Mouse (Mus musculus): ENCODE measurements around the gene Fbxl19. TPM values are rescaled to one million over a fixed set of nuclear protein-coding genes. Genes with fewer than 3 reads are reported as not detected.

The Fbxl19 gene
- polyA plus RNA-seq, 1 experiment from 2014 or later, result 2.9 TPM

GRCm38 (mm10) chr7:127709261-127709979, 34.9 kb upstream of the Fbxl19 start:
- Histone ChIP-seq H3K27ac (replicated peaks) (peak overlapping the region; percentile 89; the same call in 1 of the 2 replicates), H3K9ac (peak overlapping the region; percentile 71; the same call in 1 of the 2 replicates)

GRCm38 (mm10) chr7:127711031-127711430, 33.3 kb upstream of the Fbxl19 start:
- H3K4me3 ChIP-seq (replicated peaks), result no peak overlapping the region
- no peak for ATAC-seq (ENCODE audit: insufficient read depth)
- H3K36me3 ChIP-seq (replicated peaks), result peaks cover 4% of the 10 kb centered on the region; the same call in 1 of the 2 replicates
- WGBS (ENCODE audit: insufficient replicate concordance), result 75% methylated on average over 3 of the region's 3 CpGs
- no peak overlapping the region for H3K4me2 ChIP-seq
- no peak overlapping the region for H3K9ac ChIP-seq
- H3K4me1 ChIP-seq (replicated peaks), result peaks cover 55% of the 10 kb centered on the region
- H3K9me3 ChIP-seq (replicated peaks), result no peaks in the 10 kb centered on the region
- peaks cover under 1% of the 10 kb centered on the region; the same call in 1 of the 2 replicates for H3K27me3 ChIP-seq
- peak overlapping the region; percentile 10 for H3K27ac ChIP-seq (replicated peaks)

More at GRCm38 (mm10) chr7:127709261-127709979, 34.9 kb upstream of the Fbxl19 start:
- WGBS (ENCODE audit: insufficient replicate concordance), result 55% methylated on average over 5 of the region's 5 CpGs
- no peaks in the 10 kb centered on the region for H3K27me3 ChIP-seq
- H3K36me3 ChIP-seq (replicated peaks), result peaks cover 12% of the 10 kb centered on the region; the same call in 1 of the 2 replicates
- peak overlapping the region; percentile 97 for H3K4me2 ChIP-seq
- peaks cover 59% of the 10 kb centered on the region for H3K4me1 ChIP-seq (replicated peaks)
- no peaks in the 10 kb centered on the region for H3K9me3 ChIP-seq (replicated peaks)
- no peak for ATAC-seq (ENCODE audit: insufficient read depth)
- H3K4me3 ChIP-seq (replicated peaks), result peak overlapping the region; percentile 76

GRCm38 (mm10) chr7:127711456-127711855, 32.9 kb upstream of the Fbxl19 start:
- Histone ChIP-seq H3K27ac (replicated peaks) (peak overlapping the region; percentile 10), H3K9me3 (replicated peaks) (no peaks in the 10 kb centered on the region), H3K27me3 (peaks cover 5% of the 10 kb centered on the region; the same call in 1 of the 2 replicates), H3K9ac (no peak overlapping the region), H3K4me3 (replicated peaks) (no peak overlapping the region), H3K4me1 (replicated peaks) (peaks cover 55% of the 10 kb centered on the region), H3K36me3 (replicated peaks) (no peaks in the 10 kb centered on the region), H3K4me2 (no peak overlapping the region)
- 51% methylated on average over 3 of the region's 3 CpGs for WGBS (ENCODE audit: insufficient replicate concordance)
- ATAC-seq (ENCODE audit: insufficient read depth), result no peak

- WGBS (ENCODE audit: insufficient replicate concordance), result 4% methylated on average over 28 of the region's 28 CpGs
- H3K4me1 ChIP-seq (replicated peaks), result peaks cover 55% of the 10 kb centered on the region
- H3K9me3 ChIP-seq (replicated peaks), result no peaks in the 10 kb centered on the region
- H3K36me3 ChIP-seq (replicated peaks), result no peaks in the 10 kb centered on the region
- H3K27me3 ChIP-seq, result peaks cover 17% of the 10 kb centered on the region
- H3K4me3 ChIP-seq (replicated peaks), result peak within 1 kb of the TSS; percentile 42
- H3K27ac ChIP-seq (replicated peaks), result peak within 1 kb of the TSS; percentile 67
- H3K4me2 ChIP-seq, result peak within 1 kb of the TSS; percentile 66
- no peak for ATAC-seq (ENCODE audit: insufficient read depth)
- H3K9ac ChIP-seq, result peak within 1 kb of the TSS; percentile 30; the same call in 1 of the 2 replicates
These were observed 31.6 kb upstream of the Fbxl19 start, which contains the start of gene Ctf1 for GRCm38 (mm10) chr7:127712461-127713385. Gene Ctf1, plus strand, starts transcription at chr7:127712736.

GRCm38 (mm10) chr7:127714816-127715215, 29.5 kb upstream of the Fbxl19 start:
- Histone ChIP-seq H3K4me1 (replicated peaks) (peaks cover 37% of the 10 kb centered on the region), H3K4me3 (replicated peaks) (no peak overlapping the region), H3K27me3 (peaks cover 18% of the 10 kb centered on the region), H3K27ac (replicated peaks) (no peak overlapping the region), H3K9me3 (replicated peaks) (no peaks in the 10 kb centered on the region), H3K4me2 (no peak overlapping the region), H3K9ac (no peak overlapping the region), H3K36me3 (replicated peaks) (no peaks in the 10 kb centered on the region)
- 61% methylated on average over 4 of the region's 4 CpGs for WGBS (ENCODE audit: insufficient replicate concordance)
- no peak for ATAC-seq (ENCODE audit: insufficient read depth)

- ATAC-seq (ENCODE audit: insufficient read depth), result peak; percentile 57
These were observed 27.4 kb upstream of the Fbxl19 start for GRCm38 (mm10) chr7:127716992-127717391.

GRCm38 (mm10) chr7:127718339-127718738, 26.0 kb upstream of the Fbxl19 start:
- H3K27ac ChIP-seq (replicated peaks), result no peak overlapping the region

More at GRCm38 (mm10) chr7:127716992-127717391, 27.4 kb upstream of the Fbxl19 start:
- peak overlapping the region; percentile 71 for H3K4me2 ChIP-seq
- H3K36me3 ChIP-seq (replicated peaks), result no peaks in the 10 kb centered on the region
- peaks cover 18% of the 10 kb centered on the region for H3K27me3 ChIP-seq
- H3K4me3 ChIP-seq (replicated peaks), result peak overlapping the region; percentile 43
- no peak overlapping the region for H3K27ac ChIP-seq (replicated peaks)
- peak overlapping the region; percentile 25; the same call in 1 of the 2 replicates for H3K9ac ChIP-seq
- WGBS (ENCODE audit: insufficient replicate concordance), result 1% methylated on average over 41 of the region's 41 CpGs
- peaks cover 23% of the 10 kb centered on the region for H3K4me1 ChIP-seq (replicated peaks)
- no peaks in the 10 kb centered on the region for H3K9me3 ChIP-seq (replicated peaks)

GRCm38 (mm10) chr7:127719258-127719657, 25.1 kb upstream of the Fbxl19 start:
- H3K4me2 ChIP-seq, result no peak overlapping the region
- H3K9ac ChIP-seq, result no peak overlapping the region
- ATAC-seq (ENCODE audit: insufficient read depth), result no peak
- H3K36me3 ChIP-seq (replicated peaks), result no peaks in the 10 kb centered on the region
- H3K27ac ChIP-seq (replicated peaks), result no peak overlapping the region
- H3K4me3 ChIP-seq (replicated peaks), result no peak overlapping the region
- WGBS (ENCODE audit: insufficient replicate concordance), result 64% methylated on average over 6 of the region's 6 CpGs
- peaks cover 18% of the 10 kb centered on the region for H3K27me3 ChIP-seq
- H3K4me1 ChIP-seq (replicated peaks), result peaks cover 9% of the 10 kb centered on the region
- no peaks in the 10 kb centered on the region for H3K9me3 ChIP-seq (replicated peaks)

More at GRCm38 (mm10) chr7:127718339-127718738, 26.0 kb upstream of the Fbxl19 start:
- Histone ChIP-seq H3K9ac (no peak overlapping the region), H3K27me3 (peaks cover 18% of the 10 kb centered on the region), H3K4me2 (no peak overlapping the region), H3K36me3 (replicated peaks) (no peaks in the 10 kb centered on the region), H3K4me1 (replicated peaks) (peaks cover 9% of the 10 kb centered on the region), H3K4me3 (replicated peaks) (no peak overlapping the region), H3K9me3 (replicated peaks) (no peaks in the 10 kb centered on the region)
- ATAC-seq (ENCODE audit: insufficient read depth), result no peak
- 64% methylated on average over 6 of the region's 6 CpGs for whole genome bisulfite sequencing (ENCODE audit: insufficient replicate concordance)

GRCm38 (mm10) chr7:127725490-127725889, 18.9 kb upstream of the Fbxl19 start:
- 37% methylated on average over 2 of the region's 2 CpGs for WGBS (ENCODE audit: insufficient replicate concordance)
- H3K27ac ChIP-seq (replicated peaks), result no peak overlapping the region
- ATAC-seq (ENCODE audit: insufficient read depth), result no peak
- no peak overlapping the region for H3K4me2 ChIP-seq
- H3K36me3 ChIP-seq (replicated peaks), result no peaks in the 10 kb centered on the region
- H3K9ac ChIP-seq, result no peak overlapping the region
- H3K9me3 ChIP-seq (replicated peaks), result no peaks in the 10 kb centered on the region
- no peaks in the 10 kb centered on the region for H3K4me1 ChIP-seq (replicated peaks)
- H3K27me3 ChIP-seq, result 0 out of 2 replicates have a peak, but pooled peaks cover 5% of the 10 kb centered on the region
- no peak overlapping the region for H3K4me3 ChIP-seq (replicated peaks)

- Histone ChIP-seq H3K27ac (replicated peaks) (no peak overlapping the region), H3K4me1 (replicated peaks) (no peaks in the 10 kb centered on the region), H3K9ac (no peak overlapping the region), H3K4me2 (no peak overlapping the region), H3K27me3 (0 out of 2 replicates have a peak, but pooled peaks cover 5% of the 10 kb centered on the region), H3K36me3 (replicated peaks) (no peaks in the 10 kb centered on the region), H3K9me3 (replicated peaks) (no peaks in the 10 kb centered on the region), H3K4me3 (replicated peaks) (no peak overlapping the region)
- ATAC-seq (ENCODE audit: insufficient read depth), result no peak
- 56% methylated on average over 6 of the region's 6 CpGs for WGBS (ENCODE audit: insufficient replicate concordance)
These were observed 18.4 kb upstream of the Fbxl19 start for GRCm38 (mm10) chr7:127725924-127726323.

Measured in liver, embryonic 15.5 days (tissue).